Mouse (Mus musculus) B cell, adult 2 months (primary cell): ENCODE measurements at regions not wholly inside any gene's neighbourhood (a gene's known extent, or its start where the extent isn't known, plus 50 kb on each side); places are given as distances from the start of the nearest gene placed in this dataset.
A peak's percentile ranks its signal among the peaks of the same experiment; 100 is the strongest.
"Not testable (repeated sequence)": the region's sequence is repeated elsewhere in the genome, so short reads cannot be mapped to it uniquely, and the experiment has no call there.

Source experiments
- DNase-seq, 2 experiments: peaks; one replicate each; pipeline ENCODE4 v3.0.0; 2022

DNA sequence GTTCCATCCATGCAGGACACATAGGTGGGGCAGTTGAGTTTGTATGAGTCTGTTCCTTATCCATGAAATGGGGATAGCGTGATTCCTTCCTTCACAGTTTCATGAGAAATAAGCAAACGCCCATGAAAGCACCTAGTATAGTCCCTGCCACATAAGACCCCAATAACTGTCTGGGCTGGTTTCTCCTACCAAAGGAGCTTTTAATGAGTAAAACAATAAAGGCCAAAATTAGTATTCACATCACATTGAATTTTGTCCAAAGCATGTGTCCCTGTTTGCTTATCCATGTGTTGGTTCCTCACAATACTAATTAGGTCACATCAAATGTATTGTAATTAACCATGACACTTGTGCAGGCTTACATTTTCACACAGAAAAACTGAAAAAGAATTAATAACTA is 221.3 kb downstream of the Prdm13 start:
- DNase-seq: no peak

DNA sequence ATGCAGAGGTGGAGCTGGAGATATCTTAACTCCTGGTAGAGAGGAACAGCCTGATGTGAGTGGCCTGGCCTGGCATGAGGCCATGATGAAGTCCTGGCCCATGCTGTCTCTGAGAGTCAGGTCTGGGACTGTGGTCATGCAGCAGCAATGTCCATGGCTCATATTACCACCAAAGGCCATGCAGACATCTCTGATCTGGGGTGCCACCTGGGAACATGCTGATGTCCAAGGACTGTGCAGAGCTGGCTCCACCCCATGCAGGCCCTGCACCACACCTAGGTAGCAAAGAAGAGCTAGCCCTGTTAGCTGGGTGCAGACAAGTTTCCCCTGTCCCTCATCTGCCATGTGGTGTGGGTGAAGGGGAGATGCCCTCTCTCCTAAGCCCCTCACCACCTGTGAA is 244.5 kb downstream of the Prdm13 start:
- DNase-seq: no peak

DNA sequence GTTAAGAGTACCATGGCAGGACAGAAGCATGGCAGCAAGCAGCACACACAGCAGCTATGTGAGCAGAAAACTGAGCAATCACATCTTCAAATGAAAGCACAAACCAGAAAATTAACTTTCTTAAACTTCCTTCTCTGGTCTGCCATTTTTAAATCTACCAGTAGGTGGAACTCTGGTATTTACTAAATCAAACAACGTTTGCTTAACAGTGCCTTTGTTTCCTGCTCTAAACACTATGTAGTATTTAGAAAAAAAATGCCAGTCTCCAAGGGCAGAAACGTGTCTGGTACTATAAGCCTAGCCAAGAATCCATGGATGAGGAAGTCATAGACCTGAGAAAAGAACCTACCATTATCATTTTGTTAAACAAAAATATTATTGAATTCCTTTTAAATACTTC is 249.1 kb downstream of the Prdm13 start:
- DNase-seq: no peak

DNA sequence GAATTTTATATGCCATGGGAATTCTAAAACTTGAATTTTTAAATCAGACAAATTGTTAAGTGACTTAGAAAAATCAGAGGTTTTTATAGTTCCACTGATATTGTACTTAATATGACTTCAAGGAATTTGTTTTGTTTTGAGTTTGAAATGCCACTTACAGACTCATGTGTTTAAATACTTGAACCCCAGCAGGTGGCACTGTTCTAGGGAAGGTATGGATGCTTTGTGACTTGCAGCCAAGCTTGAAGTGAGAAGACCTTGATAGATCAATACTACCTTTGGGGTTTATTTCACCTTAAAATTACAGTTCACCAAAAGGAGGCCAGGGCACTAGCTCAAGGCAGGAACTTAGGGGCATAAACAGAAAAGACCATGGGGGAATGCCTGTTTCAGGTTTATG is 277.9 kb downstream of the Prdm13 start:
- DNase-seq: no peak

DNA sequence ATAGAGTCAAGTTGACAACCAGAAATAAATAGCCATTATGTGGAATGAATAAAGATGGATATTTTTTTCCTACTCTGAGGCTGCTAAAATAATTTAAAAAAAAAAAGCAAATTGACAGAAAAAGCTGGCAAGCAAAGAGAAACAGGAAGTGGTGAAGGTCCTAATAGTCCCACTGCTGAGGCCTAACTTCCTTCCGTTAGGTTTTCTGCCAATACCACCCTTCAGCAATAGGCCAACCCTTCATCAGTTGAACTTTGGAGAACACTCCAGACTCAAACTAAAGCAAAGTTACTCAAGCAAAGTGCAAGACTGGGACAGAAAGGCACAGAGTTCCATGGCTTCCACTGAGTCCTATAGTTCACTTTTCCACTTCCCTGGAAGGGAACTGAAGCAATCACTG is 316.4 kb downstream of the Prdm13 start:
- DNase-seq: no peak

DNA sequence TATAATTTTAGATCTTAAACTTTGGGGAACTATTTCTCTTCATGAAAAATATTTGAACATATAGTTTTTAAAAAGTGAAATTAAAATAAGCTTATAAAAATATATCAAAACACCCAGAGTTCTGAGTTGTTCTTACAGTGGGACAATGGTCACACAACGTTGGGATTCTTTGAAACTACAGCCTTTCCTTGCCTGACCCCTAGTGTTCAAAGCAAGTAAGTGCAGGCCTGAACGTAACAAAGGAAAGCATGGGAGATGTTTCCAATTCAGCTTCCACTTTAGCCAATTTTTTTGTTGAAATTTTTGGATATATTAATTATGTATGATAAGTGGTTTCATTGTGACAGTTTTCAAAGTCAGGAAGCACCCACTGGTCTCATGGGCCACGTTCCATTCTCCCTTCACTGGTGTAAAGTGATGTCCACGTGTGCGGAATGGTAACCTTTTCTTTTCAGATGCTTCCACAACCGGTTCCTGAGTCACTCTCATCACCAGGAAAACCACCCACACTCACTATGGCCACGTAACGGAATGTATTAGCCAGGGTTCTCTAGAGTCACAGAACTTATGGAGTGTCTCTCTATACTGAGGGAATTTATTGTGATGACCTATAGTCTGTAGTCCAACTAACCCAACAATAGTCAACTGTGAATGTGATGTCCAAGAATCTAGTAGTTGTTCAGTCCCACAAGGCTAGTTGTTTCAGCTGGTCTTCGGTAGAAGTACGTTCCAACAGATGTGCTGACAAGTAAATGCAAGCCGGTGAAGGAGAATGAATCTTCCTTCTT is 317.3 kb downstream of the Prdm13 start:
- peak; percentile 5 to 18 for DNase-seq

DNA sequence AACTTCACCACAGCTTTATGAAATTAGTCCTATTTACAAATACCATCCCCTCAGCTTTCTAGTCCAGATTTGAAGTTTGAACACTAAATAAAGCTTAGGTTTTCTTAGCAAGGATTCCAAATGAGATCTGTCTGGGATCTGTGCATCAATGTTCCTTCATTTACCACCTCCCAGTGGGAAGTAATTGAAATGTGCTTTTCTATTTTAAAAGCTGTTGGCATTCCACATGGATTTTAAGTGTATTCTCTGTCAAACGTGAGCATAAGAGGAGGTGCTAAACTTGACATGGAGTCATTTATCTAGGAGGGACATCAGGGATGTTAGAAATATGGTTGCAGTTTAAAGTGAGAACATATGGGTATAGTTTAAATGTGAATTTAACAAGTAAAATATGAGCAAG is 364.0 kb downstream of the Prdm13 start:
- DNase-seq: no peak

DNA sequence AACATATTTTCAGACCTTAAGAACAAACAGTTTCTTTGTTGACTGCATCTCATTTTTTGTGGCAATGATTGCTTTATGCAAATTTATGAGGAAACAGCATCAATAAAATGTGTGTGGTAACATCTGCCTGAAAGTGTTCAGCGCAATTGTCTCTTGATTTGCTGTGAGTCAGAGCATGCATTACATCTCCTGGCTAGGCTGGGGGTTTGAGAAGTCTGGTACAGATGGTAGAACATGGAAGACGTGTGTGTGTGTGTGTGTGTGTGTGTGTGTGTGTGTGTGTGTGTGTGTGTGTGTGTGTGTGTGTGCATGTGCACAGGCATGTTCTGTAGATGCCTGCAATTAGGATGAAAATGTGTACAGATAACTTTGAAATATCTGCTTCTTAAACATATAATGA is 376.5 kb downstream of the Prdm13 start:
- DNase-seq: not testable (repeated sequence)

DNA sequence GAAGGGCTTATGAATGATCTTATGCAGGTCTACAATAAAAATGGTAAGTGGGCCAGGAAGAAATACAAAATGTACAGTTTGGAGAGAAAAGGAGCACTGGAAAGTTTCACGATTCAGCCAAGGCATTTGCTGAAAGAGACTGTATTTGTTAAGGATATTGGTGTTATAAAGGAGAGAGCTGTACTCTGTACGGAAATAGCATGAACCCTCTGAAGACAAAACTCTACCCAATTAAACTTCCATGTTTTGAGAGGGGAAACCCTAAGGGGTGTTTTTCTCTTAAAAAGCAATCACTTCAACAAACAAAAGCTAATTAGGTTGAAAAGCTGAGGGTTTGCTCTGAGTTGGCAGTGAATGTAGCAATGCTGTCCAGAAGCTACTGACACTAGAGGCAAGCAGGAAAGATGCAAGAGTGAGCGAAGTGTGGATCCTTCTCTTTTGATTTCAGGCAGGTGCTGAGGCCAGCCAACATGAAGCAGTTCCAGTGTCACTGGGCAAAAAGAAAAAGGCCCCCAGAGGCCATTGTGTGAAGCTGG is 378.2 kb downstream of the Prdm13 start:
- DNase-seq: no peak

DNA sequence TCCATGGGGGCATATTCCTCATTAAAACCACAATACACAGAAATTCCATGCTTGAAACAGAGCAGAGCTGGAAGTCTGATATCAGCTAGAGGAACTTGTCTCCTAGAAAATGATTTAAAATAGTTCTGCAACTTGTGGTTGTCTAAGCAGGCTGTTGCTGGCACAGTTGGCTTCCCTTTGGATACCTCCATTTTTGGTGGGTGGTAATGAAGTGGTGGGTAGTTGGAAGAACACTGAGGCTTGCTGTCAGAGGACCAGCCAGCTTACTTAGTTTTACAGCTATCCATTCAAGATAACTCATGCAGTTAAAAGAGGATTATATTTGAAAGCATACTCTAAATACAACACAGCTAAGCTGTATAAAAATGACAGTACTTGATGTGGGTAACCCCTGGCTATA is 385.6 kb downstream of the Prdm13 start:
- no peak for DNase-seq

DNA sequence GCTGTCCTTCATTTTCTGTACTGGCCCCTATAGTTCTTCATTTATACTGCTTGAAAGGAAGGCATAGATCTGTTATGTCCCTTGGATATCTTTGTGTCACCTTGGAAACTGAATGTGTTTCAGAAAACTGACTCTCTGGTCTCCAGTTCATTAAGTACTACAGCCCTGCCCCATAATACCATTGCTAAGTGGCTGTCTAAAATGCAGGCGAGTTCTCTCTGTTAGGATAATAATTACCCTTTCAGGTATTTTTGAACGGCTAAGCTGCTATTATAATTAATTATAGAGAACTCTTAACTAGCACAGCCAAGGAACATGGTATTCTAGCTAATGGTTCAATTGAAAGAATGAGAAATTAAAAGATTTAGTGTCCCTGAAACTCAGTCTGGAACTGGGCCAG is 418.5 kb downstream of the Prdm13 start:
- no peak for DNase-seq

DNA sequence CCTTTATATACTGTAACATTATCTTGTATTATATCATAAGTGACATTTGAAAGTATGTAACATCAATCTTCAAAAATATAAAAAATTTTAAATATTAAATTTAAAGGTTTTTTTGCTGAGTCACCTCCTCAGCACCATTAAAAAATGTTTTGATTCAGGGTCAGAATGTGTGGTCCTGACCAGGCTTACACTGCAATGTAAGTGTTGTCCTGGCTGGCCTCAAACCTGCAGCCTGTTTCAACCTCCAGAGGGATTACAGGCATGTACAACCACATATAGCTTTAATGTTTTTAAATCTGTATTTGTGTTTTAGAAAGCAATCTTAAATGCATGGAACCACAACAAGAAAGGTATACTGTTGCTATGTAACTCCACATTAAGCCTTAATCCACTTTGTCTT is 418.9 kb downstream of the Prdm13 start:
- DNase-seq: no peak

DNA sequence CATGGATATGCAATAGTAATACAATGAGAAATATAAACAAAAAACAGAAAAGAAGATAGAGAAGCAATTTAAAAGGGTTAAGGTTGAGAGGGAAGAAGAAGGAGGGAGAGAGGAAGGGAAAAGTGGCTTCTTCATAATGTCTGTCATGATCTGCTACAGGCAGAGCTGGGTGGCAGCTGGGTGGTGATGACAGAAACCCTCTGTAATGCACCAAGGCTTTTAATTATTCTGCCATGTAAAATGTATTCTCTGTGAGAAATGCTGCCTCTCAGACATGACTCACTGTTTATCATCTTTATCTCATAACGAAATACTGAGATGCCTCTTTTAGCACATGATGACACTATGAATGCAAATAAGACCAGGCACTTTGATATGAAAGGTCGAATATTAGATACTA is 435.4 kb downstream of the Prdm13 start:
- DNase-seq: no peak

DNA sequence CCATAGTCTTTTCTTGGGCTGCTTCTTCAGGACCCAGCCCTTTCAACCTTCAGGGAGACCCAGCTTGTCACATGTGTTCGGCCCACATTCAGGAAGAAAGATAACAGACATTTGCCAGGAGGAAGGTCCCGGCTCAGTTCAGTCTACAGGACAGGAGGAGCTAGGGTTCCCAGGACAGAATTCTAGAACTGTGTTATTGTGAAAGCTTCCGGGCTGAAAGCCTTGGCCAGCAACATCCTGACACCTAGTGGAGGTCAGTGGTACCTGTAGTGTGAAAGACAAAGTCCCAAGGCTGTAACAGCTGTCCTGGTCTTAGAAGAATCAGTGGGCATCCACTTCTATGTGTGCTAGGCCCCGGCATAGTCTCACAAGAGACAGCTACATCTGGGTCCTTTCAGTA is 463.1 kb downstream of the Prdm13 start:
- DNase-seq: peak in 1 of 2 experiments; percentile 1

DNA sequence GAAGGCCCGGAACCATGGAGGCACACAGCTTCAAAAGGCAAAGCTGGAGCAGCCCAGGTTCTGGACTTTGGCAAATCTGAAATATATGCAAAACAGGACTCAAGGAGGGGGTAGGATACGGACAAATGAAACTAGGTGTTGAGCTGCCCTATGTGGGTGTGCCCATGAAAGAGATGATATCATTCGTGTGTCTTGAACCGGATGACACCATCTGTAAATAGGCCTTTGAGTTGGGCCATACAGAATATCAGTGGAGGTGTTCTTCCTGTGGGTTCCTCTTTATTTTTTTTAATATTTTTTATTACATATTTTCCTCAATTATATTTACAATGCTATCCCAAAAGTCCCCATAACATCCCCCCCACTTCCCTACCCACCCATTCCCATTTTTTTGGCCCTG is 478.1 kb downstream of the Prdm13 start:
- DNase-seq: no peak

DNA sequence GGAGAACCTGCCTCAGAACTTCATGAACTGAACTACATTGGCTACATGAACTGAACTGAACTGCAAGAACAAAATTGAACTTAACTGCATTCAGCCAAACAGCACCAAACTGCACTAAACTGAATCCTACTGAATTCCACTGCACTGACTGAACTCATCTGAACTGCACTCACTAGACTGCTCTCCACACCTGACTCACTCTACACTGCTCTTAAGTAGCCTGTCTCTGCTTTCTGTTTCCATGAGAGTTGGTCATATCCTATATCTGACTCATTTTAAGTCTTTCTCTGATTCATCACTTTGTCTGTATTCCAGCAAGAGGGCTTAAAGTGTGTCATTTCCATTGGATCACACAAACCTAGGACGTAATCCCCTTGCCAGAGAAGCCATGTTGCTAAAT is 490.1 kb downstream of the Prdm13 start:
- no peak for DNase-seq

DNA sequence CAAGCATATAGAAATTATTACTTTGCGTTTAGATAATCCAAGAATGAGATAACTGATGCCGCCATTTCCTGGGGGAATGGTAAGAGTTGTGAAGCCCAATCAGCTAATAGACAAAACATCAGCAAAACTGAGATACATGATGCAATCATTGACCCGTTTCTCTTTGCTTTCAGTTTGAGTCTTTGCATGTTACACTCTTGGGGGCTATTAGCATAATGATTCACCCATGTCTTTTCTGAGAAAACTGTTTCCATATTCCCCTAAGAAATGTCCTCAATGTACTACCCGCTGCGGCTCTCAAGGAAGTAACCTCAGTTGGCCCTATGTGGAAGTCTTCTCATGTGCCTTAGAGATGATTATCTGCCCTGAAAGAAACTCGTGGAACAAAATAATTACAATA is 512.0 kb downstream of the Prdm13 start:
- DNase-seq: no peak

DNA sequence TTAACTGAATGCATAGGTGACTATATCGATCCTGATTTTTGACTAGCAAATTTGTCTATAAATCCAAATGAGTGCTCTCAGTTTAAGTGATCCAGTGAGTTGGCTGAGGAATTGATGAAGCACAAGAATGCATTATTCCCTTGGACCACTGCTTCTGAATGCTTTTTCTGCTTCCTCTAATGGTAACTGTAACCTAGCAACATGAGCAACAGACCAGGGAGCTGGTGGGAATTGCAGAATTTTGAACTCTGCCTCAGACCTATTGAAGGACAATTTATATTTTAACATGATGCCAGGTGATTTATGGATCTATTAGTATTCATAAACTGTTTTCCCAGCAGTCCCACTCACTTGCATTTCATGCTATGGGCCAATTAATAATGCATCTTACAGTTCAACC is 512.7 kb downstream of the Prdm13 start:
- no peak for DNase-seq

DNA sequence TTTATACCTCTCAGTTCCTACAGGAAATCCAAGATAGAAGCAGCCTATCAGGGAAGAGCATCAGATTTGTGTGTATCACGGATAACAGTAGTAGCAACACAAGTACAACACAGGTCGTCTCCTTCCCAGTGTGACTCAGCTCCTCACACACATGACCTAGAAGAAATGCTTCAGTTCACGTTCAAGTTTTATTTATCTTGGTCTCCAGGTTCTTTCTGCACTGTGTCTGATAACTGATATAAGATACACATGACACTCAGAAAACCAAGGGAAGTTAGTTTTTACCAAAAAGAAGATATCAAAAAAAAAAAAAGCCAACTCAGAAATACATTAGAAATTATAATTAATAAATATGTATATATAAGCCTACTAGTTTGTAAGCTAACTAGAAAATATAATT is 515.0 kb downstream of the Prdm13 start:
- no peak for DNase-seq

DNA sequence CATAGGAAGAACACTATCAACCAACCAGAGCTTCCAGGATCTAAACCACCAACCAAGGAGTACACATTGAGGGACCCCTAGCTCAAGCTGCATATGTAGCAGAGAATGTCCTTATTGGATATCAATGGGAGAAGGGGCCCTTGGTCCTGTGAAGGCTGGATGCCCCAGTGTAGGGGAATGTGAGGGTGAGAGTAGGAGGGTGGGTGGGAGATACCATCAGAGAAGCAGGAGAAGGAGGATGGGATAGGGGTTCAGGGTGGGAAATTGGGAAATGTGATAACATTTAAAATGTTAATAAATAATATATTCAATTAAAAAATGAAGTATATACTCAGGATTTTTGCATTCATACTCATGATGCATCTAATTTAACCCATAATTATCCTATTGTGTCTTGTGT is 523.6 kb downstream of the Prdm13 start:
- DNase-seq: no peak

DNA sequence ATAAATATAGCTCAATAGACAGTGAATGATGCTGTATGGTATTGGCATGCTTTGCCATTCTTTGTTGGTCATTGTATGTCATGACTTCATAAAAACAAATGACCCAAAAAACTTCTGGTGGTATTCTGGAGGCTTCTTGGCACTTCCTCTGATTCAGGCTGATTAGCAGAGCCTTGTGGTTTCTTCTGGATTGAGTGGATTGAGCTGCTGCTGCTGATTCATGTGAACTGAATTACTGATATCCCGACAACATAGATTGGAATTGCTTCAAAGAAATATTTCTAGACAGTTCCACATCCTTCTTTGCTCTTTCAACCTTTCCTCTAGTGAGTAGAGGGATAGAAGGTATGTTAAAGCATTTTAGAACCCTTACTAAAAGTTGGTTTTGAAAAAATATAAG is 559.9 kb downstream of the Prdm13 start:
- no peak for DNase-seq

DNA sequence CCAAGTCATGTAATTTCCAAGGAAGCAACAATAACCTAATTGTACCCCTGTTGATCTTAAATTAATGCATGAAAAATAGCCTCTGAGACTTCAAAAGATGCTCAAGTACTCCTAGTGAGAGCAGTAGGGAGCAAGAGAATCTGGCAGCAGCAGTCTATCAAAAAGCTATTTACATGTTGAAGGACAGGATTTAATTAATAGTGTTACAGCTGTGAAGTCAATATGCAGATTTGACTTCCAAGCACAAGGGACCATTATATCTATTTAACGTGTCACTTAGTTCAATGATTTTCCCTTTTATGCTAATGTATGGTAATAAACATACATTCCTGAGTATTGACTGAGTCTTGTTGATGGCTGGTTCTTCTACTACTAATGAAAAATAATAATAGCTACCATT is 590.0 kb downstream of the Prdm13 start:
- DNase-seq: no peak

DNA sequence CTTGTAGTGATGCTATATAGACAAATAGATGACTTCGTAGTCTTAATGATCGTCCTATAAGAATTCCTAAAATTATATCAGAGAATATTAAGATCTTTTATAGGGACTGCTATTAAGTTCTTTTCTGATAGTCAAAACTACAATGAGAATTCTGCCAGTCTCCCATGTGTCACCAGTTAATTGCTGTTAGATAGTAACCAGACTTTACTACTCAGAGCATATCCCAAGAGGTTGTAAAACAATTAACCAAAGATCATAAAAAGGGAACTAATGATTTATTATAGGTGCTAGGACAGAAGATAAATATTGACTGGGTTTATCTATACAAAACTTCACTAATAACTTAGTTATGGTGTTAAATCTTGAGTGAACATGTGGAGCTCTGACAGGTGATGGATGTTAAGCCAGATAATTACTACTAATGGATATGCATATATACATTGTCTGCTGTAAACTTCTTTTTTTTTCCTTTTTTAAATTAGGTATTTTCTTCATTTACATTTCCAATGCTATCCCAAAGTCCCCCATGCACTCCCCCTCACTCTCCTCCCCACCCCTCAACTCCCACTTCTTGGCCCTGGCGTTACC is 615.5 kb downstream of the Prdm13 start:
- no peak for DNase-seq
